ENCODE assay signal across 8 mouse cellular contexts in the genomic region with DNA sequence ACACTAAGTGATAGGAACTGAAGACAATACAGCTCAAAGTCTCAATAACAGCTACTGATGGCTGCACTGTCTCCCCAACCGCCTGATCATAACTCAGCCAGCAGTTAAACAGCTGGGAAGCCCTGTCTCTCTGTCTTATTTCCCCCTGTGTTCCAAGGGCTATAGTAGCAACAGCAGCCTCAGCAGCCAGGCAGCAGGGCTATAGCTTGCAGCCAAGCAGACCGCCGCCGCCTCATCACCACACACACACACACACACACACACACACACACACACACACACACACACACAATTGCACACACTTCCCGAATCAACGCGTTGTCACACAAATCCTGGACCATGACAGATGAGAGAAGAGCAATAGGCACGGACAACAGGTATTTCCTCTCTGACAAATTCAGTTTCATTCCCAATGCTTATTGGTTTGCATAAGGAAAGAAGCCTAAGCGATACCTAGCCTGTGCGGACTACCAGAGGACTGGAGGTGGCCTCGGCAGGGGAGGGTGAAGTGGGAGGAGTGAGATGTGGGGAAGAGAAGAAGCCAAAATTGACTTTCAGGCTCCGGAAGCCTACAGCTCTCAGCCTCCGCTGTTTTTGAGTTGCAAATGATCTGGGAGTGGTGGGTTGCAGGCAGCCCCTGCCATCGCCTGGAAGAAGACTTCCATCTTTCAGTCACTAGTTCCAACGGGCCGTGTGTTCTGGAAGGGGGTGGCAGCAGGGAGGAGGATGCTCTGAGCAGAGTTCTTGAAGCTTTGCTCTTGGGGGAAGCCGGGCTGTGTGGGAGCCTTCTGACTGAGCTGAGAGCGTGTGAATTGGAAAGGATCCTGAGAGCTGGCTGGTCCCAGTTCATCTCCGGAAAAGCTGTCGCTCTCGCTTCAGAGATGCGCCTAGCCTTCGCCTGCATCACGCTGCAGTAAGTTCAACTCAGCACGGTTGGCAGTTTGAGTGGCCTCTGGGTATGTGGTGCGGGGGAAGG.
A peak's percentile ranks its signal among the peaks of the same experiment; 100 is the strongest.
DNase-seq lines count a peak whose midpoint lies in the region; ATAC-seq and TF ChIP-seq lines count a peak whose summit lies in the region.

No protein-coding gene starts in this region.

- H3K27ac ChIP-seq in ES-E14 (ENCODE audit: insufficient read depth, low read depth, low read length, poor library complexity, severe bottlenecking): no peak overlapping the region; the same call in 1 of the 2 replicates
- 0 out of 2 replicates have a peak overlapping the region, but pooled peaks have one; percentile 22 for H3K27ac ChIP-seq in cerebellum, adult 2 months (ENCODE audit: insufficient read depth, low read length)
- H3K27ac ChIP-seq in hindbrain, embryonic 12.5 days: no peak overlapping the region
- peak overlapping the region; percentile 75 for H3K27ac ChIP-seq in midbrain, embryonic 16.5 days (ENCODE audit: low read length)

- TF ChIP-seq POLR2A in cerebellum, adult 2 months (IDR thresholded peaks at IDR 0.05; ENCODE audit: borderline replicate concordance, insufficient read depth, low read length): no peak

- DNase-seq in ES-E14 (ENCODE audit: low read depth, low spot score): peak; percentile 44
- DNase-seq in cerebellum, adult 2 months: peak; percentile 69 to 70
- peak; percentile 25 for DNase-seq in forelimb bud, embryonic 11.5 days (ENCODE audit: low read depth, low spot score)
- DNase-seq in left cerebral cortex, postnatal 36 days (ENCODE audit: low spot score in 2 of 2): peak; percentile 79 to 85
- no peak for DNase-seq in spleen, postnatal 10 days (ENCODE audit: low spot score in 2 of 2)
- no peak for DNase-seq in ovary, postnatal 14 days (ENCODE audit: low spot score)

- H3K4me2 ChIP-seq in hindbrain, embryonic 12.5 days (replicated peaks): peak overlapping the region; percentile 96
- H3K4me2 ChIP-seq in midbrain, embryonic 16.5 days (ENCODE audit: low read length): peak overlapping the region; percentile 89

- H3K9ac ChIP-seq in ES-E14 (ENCODE audit: insufficient read depth, low read depth, low read length, poor library complexity, severe bottlenecking): peak overlapping the region; percentile 14; the same call in 1 of the 2 replicates
- H3K9ac ChIP-seq in hindbrain, embryonic 12.5 days: peak overlapping the region; percentile 53; the same call in 1 of the 2 replicates
- peak overlapping the region; percentile 63 for H3K9ac ChIP-seq in midbrain, embryonic 16.5 days (ENCODE audit: low read depth, low read length)

- no peaks in the 10 kb centered on the region for H3K9me3 ChIP-seq in ES-E14 (ENCODE audit: control insufficient read depth, insufficient read depth, low read depth, low read length)
- H3K9me3 ChIP-seq in hindbrain, embryonic 12.5 days (replicated peaks): no peaks in the 10 kb centered on the region
- H3K9me3 ChIP-seq in midbrain, embryonic 16.5 days (replicated peaks; ENCODE audit: control insufficient read depth, low read length, poor library complexity, severe bottlenecking): no peaks in the 10 kb centered on the region

- H3K4me1 ChIP-seq in ES-E14 (ENCODE audit: control insufficient read depth in 2 of 2, insufficient read depth in 2 of 2, low read length in 2 of 2, poor library complexity in 1 of 2): no peaks in the 10 kb centered on the region; a peak in 1 of 4 replicates
- no peaks in the 10 kb centered on the region for H3K4me1 ChIP-seq in cerebellum, adult 2 months (ENCODE audit: control insufficient read depth, insufficient read depth, low read length)
- H3K4me1 ChIP-seq in hindbrain, embryonic 12.5 days: peaks cover 8% of the 10 kb centered on the region
- no peaks in the 10 kb centered on the region; the same call in 1 of the 2 replicates for H3K4me1 ChIP-seq in midbrain, embryonic 16.5 days (ENCODE audit: control insufficient read depth, insufficient read depth, low read length)

- H3K27me3 ChIP-seq in cerebellum, adult 2 months (ENCODE audit: control insufficient read depth, insufficient read depth, low read length): no peaks in the 10 kb centered on the region
- 0 out of 2 replicates have a peak, but pooled peaks cover 2% of the 10 kb centered on the region for H3K27me3 ChIP-seq in hindbrain, embryonic 12.5 days
- H3K27me3 ChIP-seq in midbrain, embryonic 16.5 days (ENCODE audit: control insufficient read depth, insufficient read depth, low read depth, low read length): no peaks in the 10 kb centered on the region

- intact Hi-C loops in left cerebral cortex, postnatal 36 days (cut with DNase I): loop anchor here (2.0 to 5.0 kb wide), 3 partner anchors 98 to 237 kb away; no protein-coding TSS in a partner anchor

- peak; percentile 88 for ATAC-seq in hindbrain, embryonic 12.5 days (ENCODE audit: low FRiP score)
- peak; percentile 91 for ATAC-seq in midbrain, embryonic 16.5 days

- H3K36me3 ChIP-seq in ES-E14 (ENCODE audit: control insufficient read depth, insufficient read depth, low read length, poor library complexity, severe bottlenecking): no peaks in the 10 kb centered on the region
- no peaks in the 10 kb centered on the region for H3K36me3 ChIP-seq in hindbrain, embryonic 12.5 days
- no peaks in the 10 kb centered on the region for H3K36me3 ChIP-seq in midbrain, embryonic 16.5 days (ENCODE audit: control insufficient read depth, insufficient read depth, low read length)

- in situ Hi-C loops in ES-E14 (cut with MboI; ENCODE audit: low sequenced_read_pairs in 2 of 2, unreplicated experiment in 2 of 2): no loop called here

- no peak for TF ChIP-seq CTCF in cerebellum, adult 2 months (IDR thresholded peaks at IDR 0.05; ENCODE audit: borderline replicate concordance, insufficient read depth, low read depth, low read length)

- H3K4me3 ChIP-seq in ES-E14 (ENCODE audit: insufficient read depth in 1 of 2, low read depth in 1 of 2, low read length in 2 of 2, poor library complexity in 1 of 2, severe bottlenecking in 1 of 2): peak overlapping the region; percentile 44 to 51
- H3K4me3 ChIP-seq in cerebellum, adult 2 months (replicated peaks; ENCODE audit: insufficient read depth, low read depth, low read length): peak overlapping the region; percentile 71
- H3K4me3 ChIP-seq in hindbrain, embryonic 12.5 days: peak overlapping the region; percentile 44
- peak overlapping the region; percentile 50 for H3K4me3 ChIP-seq in midbrain, embryonic 16.5 days (ENCODE audit: low read depth, low read length)

- WGBS in cerebellum, adult 2 months: 2% methylated on average over 25 of the region's 26 CpGs
- WGBS in hindbrain, embryonic 12.5 days: under 1% methylated on average over 25 of the region's 26 CpGs
- under 1% methylated on average over 26 of the region's 26 CpGs for WGBS in midbrain, embryonic 16.5 days

TF ChIP-seq in ES-E14, 5 proteins besides CTCF, POLR2A, EP300 and RAD21:
- TF ChIP-seq ZNF384 (IDR thresholded peaks at IDR 0.05; ENCODE audit: low read depth, low read length) (no peak), MAFK (IDR thresholded peaks at IDR 0.05; ENCODE audit: insufficient read depth, low read depth, low read length) (no peak), ZC3H11A (IDR thresholded peaks at IDR 0.05; ENCODE audit: borderline replicate concordance, low read depth, low read length) (no peak), HCFC1 (IDR thresholded peaks at IDR 0.05; ENCODE audit: borderline replicate concordance, insufficient read depth, low read length) (no peak), CHD2 (IDR thresholded peaks at IDR 0.05; ENCODE audit: low read depth, low read length) (no peak)

Comparison
In these comparisons a context has a peak if more than half of its experiments do, and no peak if none do; other contexts are left out.
1. DNase-seq: peak in ES-E14 (single experiment), cerebellum, adult 2 months (2 of 2), forelimb bud, embryonic 11.5 days (single experiment) and left cerebral cortex, postnatal 36 days (2 of 2); none in spleen, postnatal 10 days (0 of 2) and ovary, postnatal 14 days (single experiment).
2. H3K27ac ChIP-seq: peak in cerebellum, adult 2 months (single experiment) and midbrain, embryonic 16.5 days (single experiment); none in ES-E14 (single experiment) and hindbrain, embryonic 12.5 days (single experiment).
3. Peak in every context shown above with its lines, with median percentiles within 50 percentile points of each other: H3K4me3 ChIP-seq and H3K9ac ChIP-seq.